Mouse (Mus musculus) heart, adult 2 months (tissue): ENCODE measurements around the gene Derl3.

Source experiments
- CTCF ChIP-seq: fragments of 200-600 bp; IDR thresholded peaks from 2 replicates; pipeline ENCODE4 v1.8.1; 2022; ENCODE audit warnings: antibody characterized with exemption, mild to moderate bottlenecking, moderate library complexity
- EP300 ChIP-seq: fragments of 200-500 bp; IDR thresholded peaks from 2 replicates; pipeline ENCODE4 v1.6.1; 2011; ENCODE audit warnings: low read depth, low read length, control low read depth; ENCODE audit not compliant: insufficient read depth
- POLR2A ChIP-seq: fragments of 200-500 bp; IDR thresholded peaks from 2 replicates; pipeline ENCODE4 v1.6.1; 2011; ENCODE audit warnings: mild to moderate bottlenecking, low read depth, low read length, control low read depth; ENCODE audit not compliant: insufficient read depth

DNA sequence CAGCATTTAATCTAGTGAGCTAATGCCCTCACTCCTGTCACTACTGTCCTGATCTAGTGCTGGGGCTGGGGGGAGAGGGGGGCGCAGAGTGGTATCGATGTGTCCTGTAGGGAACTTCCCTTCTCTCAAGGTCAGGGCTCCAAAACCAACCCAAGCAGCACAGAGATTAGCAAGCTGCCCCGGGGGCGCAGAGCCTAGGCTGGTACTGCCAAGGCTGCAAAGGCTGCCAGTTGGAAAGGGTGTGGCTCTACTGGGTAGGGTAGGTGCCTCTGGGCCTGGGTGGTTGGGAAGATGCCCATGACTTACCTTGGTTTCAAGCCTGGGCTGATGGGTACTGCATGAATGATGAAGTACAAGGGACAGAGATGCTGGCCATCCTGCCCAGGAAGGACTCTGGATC lies 35.6 kb upstream of the Derl3 start:
- TF ChIP-seq CTCF (no peak), POLR2A (no peak), EP300 (no peak)
